ENCODE assay signal across 20 mouse cellular contexts in genomic region chr16:94701971-94702370, GRCm38 (mm10).
"Had no signal": no experiment of that assay in that cellular context is flagged by ENCODE, and none has a peak within 500 bp of the region (broad histone marks: within the 10 kb centered on the region; RNA-seq: fewer than 3 reads in every experiment).

No protein-coding gene starts in this region.

- H3K4me1 ChIP-seq: limb, embryonic 12.5 days; limb, embryonic 15.5 days; midbrain, embryonic 12.5 days; neural tube, embryonic 13.5 days; stomach, embryonic 15.5 days had no signal

- ATAC-seq: inflammation-experienced regulatory T-cells, adult 6 months; intestine, embryonic 16.5 days; liver, postnatal 0 days; lung, postnatal 0 days; midbrain, embryonic 16.5 days had no signal

- H3K36me3 ChIP-seq: limb, embryonic 12.5 days; limb, embryonic 15.5 days; midbrain, embryonic 12.5 days; neural tube, embryonic 13.5 days; stomach, embryonic 15.5 days had no signal

- H3K4me3 ChIP-seq: limb, embryonic 12.5 days; limb, embryonic 15.5 days; midbrain, embryonic 12.5 days; myocyte; neural tube, embryonic 13.5 days; stomach, embryonic 15.5 days had no signal

- H3K9me3 ChIP-seq: limb, embryonic 12.5 days; limb, embryonic 15.5 days; midbrain, embryonic 12.5 days; neural tube, embryonic 13.5 days; stomach, embryonic 15.5 days had no signal

- DNase-seq: left cerebral cortex, postnatal 4 days; liver, postnatal 0 days; lung, embryonic 14.5 days; retina, postnatal 1 day; right cerebral cortex, postnatal 25 days; spleen, adult 18-20 months; thymus, postnatal 25 days had no signal

- H3K9ac ChIP-seq: limb, embryonic 12.5 days; limb, embryonic 15.5 days; liver, embryonic 14.5 days; liver, postnatal 0 days; lung, embryonic 14.5 days; midbrain, embryonic 12.5 days; neural tube, embryonic 13.5 days; stomach, embryonic 15.5 days had no signal

- H3K27me3 ChIP-seq: limb, embryonic 12.5 days; limb, embryonic 15.5 days; midbrain, embryonic 12.5 days; neural tube, embryonic 13.5 days; stomach, embryonic 15.5 days had no signal

- H3K27ac ChIP-seq: limb, embryonic 12.5 days; limb, embryonic 15.5 days; liver, embryonic 14.5 days; macrophage; midbrain, embryonic 12.5 days; neural tube, embryonic 13.5 days; stomach, embryonic 15.5 days had no signal

- H3K4me2 ChIP-seq: limb, embryonic 12.5 days; limb, embryonic 15.5 days; liver, embryonic 11.5 days; lung, embryonic 14.5 days; midbrain, embryonic 12.5 days; neural tube, embryonic 13.5 days; stomach, embryonic 15.5 days had no signal
